Mouse (Mus musculus) kidney, adult 2 months (tissue): ENCODE measurements at regions not wholly inside any gene's neighbourhood (a gene's known extent, or its start where the extent isn't known, plus 50 kb on each side); places are given as distances from the start of the nearest gene placed in this dataset.

ENCODE experiments used
- CTCF ChIP-seq: fragments of 200-500 bp; conservative IDR thresholded peaks from 2 replicates; pipeline ENCODE4 v1.5.1; 2011; ENCODE audit warnings: low read depth, mild to moderate bottlenecking, control low read depth, low read length, moderate library complexity, mixed read lengths; ENCODE audit not compliant: insufficient read depth, insufficient read length
- POLR2A ChIP-seq: fragments of 200-500 bp; IDR thresholded peaks from one replicate; pipeline ENCODE4 v1.6.1; 2011; ENCODE audit warnings: low read depth, low read length, control low read depth

GRCm38 (mm10) chr7:116711541-116711940, 207.4 kb downstream of the Nucb2 start:
- TF ChIP-seq CTCF = no peak
- TF ChIP-seq POLR2A = no peak
